Mouse (Mus musculus): ENCODE results near the gene Nrros.
"Not testable (repeated sequence)": the region's sequence is repeated elsewhere in the genome, so short reads cannot be mapped to it uniquely, and the experiment has no call there.

The Nrros gene

GRCm38 (mm10) chr16:32107342-32108045, 57.9 kb downstream of the Nrros start:
- Histone ChIP-seq H3K4me3 (replicated peaks; ENCODE audit: low read length) (no peak overlapping the region), H3K36me3 (ENCODE audit: insufficient read depth, low read length) (peaks cover 27% of the 10 kb centered on the region; the same call in 1 of the 2 replicates), H3K4me1 (replicated peaks; ENCODE audit: low read depth, low read length) (peaks cover 23% of the 10 kb centered on the region), H3K9me3 (ENCODE audit: low read length) (no peaks in the 10 kb centered on the region), H3K27me3 (ENCODE audit: insufficient read depth, low read length) (no peaks in the 10 kb centered on the region)
- TF ChIP-seq POU5F1 (IDR thresholded peaks at IDR 0.05; ENCODE audit: borderline replicate concordance, low read length) (no peak), NANOG (IDR thresholded peaks at IDR 0.05; ENCODE audit: borderline replicate concordance, low read length) (no peak), CTCF (conservative IDR thresholded peaks at IDR 0.05; ENCODE audit: low read length) (no peak)

GRCm38 (mm10) chr16:32105698-32106097, 59.7 kb downstream of the Nrros start:
- no peak overlapping the region for H3K4me3 ChIP-seq (replicated peaks; ENCODE audit: low read length)
- H3K36me3 ChIP-seq (ENCODE audit: insufficient read depth, low read length) = peaks cover 27% of the 10 kb centered on the region; the same call in 1 of the 2 replicates
- peaks cover 24% of the 10 kb centered on the region for H3K4me1 ChIP-seq (replicated peaks; ENCODE audit: low read depth, low read length)
- no peak for TF ChIP-seq NANOG (IDR thresholded peaks at IDR 0.05; ENCODE audit: borderline replicate concordance, low read length)
- TF ChIP-seq CTCF (conservative IDR thresholded peaks at IDR 0.05; ENCODE audit: low read length) = peak; percentile 58
- no peaks in the 10 kb centered on the region for H3K27me3 ChIP-seq (ENCODE audit: insufficient read depth, low read length)
- no peaks in the 10 kb centered on the region for H3K9me3 ChIP-seq (ENCODE audit: low read length)

DNA sequence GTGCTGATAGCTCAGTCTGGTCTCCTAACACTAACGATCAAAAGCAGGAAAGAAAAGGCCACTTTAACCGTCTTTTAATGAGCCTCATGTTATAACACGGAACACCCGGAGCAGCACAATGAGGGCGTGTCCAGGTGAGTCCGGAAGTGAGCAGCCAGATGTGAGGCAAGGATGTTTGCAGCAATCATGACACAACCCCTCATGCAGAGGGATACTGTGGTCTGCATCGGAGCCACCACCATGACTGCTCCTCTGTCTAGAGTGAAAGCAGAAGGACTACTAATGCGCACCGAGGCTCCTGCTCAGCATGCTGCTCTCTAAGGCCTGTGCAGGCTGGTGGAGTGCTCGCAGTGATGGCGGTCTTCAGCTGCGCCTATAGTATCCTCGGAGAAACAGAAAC, 63.1 kb downstream of the Nrros start:
- H3K27me3 ChIP-seq (ENCODE audit: insufficient read depth, low read length) = no peaks in the 10 kb centered on the region
- H3K4me3 ChIP-seq (replicated peaks; ENCODE audit: low read length) = no peak overlapping the region
- no peak for TF ChIP-seq POU5F1 (IDR thresholded peaks at IDR 0.05; ENCODE audit: borderline replicate concordance, low read length)
- no peak for TF ChIP-seq CTCF (conservative IDR thresholded peaks at IDR 0.05; ENCODE audit: low read length)
- TF ChIP-seq NANOG (IDR thresholded peaks at IDR 0.05; ENCODE audit: borderline replicate concordance, low read length) = no peak
- H3K36me3 ChIP-seq (ENCODE audit: insufficient read depth, low read length) = peaks cover 20% of the 10 kb centered on the region; the same call in 1 of the 2 replicates
- H3K9me3 ChIP-seq (ENCODE audit: low read length) = no peaks in the 10 kb centered on the region
- peaks cover 43% of the 10 kb centered on the region for H3K4me1 ChIP-seq (replicated peaks; ENCODE audit: low read depth, low read length)

DNA sequence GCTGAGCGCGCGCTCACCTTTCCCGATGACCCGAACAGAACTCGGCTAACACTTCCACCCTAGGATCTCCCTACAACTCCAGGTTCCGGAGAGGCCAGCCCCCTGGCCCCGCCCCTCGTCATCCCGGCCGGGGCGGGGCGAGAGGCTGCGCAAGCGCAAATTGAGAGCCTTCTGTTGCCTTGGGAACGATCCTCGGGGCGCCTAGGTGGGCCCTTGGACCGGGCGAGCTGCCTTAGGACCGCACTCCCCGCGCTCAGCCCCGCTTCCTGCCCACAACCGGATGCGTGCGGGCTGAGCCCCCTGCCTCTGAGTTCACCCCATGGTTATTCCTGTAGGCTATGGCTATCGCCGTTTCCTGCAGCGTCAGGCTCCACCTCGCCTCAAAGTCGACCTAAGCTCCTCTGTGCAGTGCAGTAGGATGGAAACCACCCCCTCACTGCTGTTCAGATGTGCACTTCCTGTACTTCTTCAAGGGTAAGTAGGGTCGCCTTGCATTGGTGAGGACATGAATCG, 65.7 kb downstream of the Nrros start, which contains the start of the genes Pigx and Cep19:
Pigx (minus strand) TSS at position 103 of the 513 bp plus-strand sequence.
Cep19 (plus strand) TSS at position 163 of the 513 bp plus-strand sequence.
- Histone ChIP-seq H3K4me3 (replicated peaks; ENCODE audit: low read length) (peak within 1 kb of the TSS; percentile 97), H3K4me1 (replicated peaks; ENCODE audit: low read depth, low read length) (peaks cover 28% of the 10 kb centered on the region), H3K27me3 (ENCODE audit: insufficient read depth, low read length) (no peaks in the 10 kb centered on the region), H3K36me3 (ENCODE audit: insufficient read depth, low read length) (peaks cover 12% of the 10 kb centered on the region), H3K9me3 (ENCODE audit: low read length) (no peaks in the 10 kb centered on the region)
- TF ChIP-seq CTCF (conservative IDR thresholded peaks at IDR 0.05; ENCODE audit: low read length) (no peak), NANOG (IDR thresholded peaks at IDR 0.05; ENCODE audit: borderline replicate concordance, low read length) (no peak)

GRCm38 (mm10) chr16:32098897-32099637, 66.3 kb downstream of the Nrros start:
- Histone ChIP-seq H3K36me3 (ENCODE audit: insufficient read depth, low read length) (peaks cover 13% of the 10 kb centered on the region), H3K4me1 (replicated peaks; ENCODE audit: low read depth, low read length) (peaks cover 27% of the 10 kb centered on the region), H3K27me3 (ENCODE audit: insufficient read depth, low read length) (no peaks in the 10 kb centered on the region), H3K4me3 (replicated peaks; ENCODE audit: low read length) (peak overlapping the region; percentile 97), H3K9me3 (ENCODE audit: low read length) (no peaks in the 10 kb centered on the region)
- TF ChIP-seq NANOG (IDR thresholded peaks at IDR 0.05; ENCODE audit: borderline replicate concordance, low read length) = no peak
- no peak for TF ChIP-seq CTCF (conservative IDR thresholded peaks at IDR 0.05; ENCODE audit: low read length)
- no peak for TF ChIP-seq POU5F1 (IDR thresholded peaks at IDR 0.05; ENCODE audit: borderline replicate concordance, low read length)

DNA sequence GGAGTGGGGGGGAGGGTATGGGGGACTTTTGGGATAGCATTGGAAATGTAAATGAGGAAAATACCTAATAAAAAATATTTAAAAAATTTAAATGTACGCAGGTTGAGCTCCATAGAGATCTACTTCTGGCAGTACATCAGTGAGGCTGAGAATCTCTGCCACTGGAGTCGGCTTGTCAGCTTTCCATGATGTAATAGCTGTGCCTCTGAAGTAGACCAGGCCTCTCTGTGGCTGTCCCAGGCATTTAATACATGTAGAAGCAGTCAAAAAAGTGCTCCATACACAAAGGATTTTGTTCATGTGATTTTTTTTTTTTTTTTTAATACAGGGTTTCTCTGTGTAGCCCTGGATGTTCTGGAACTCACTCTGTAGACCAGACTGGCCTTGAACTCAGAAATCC, 67.6 kb downstream of the Nrros start:
- not testable (repeated sequence) for H3K27me3 ChIP-seq (ENCODE audit: insufficient read depth, low read length); H3K9me3 ChIP-seq (ENCODE audit: low read length); H3K36me3 ChIP-seq (ENCODE audit: insufficient read depth, low read length); H3K4me3 ChIP-seq (replicated peaks; ENCODE audit: low read length)
- H3K4me1 ChIP-seq (replicated peaks; ENCODE audit: low read depth, low read length) = peaks cover 27% of the 10 kb centered on the region
